Mouse (Mus musculus): ENCODE measurements around the gene Zscan12.

GRCm38 (mm10) chr13:21363719-21364118 is 1.1 kb downstream of the Zscan12 start:
- TF ChIP-seq CTCF (IDR thresholded peaks at IDR 0.05; ENCODE audit: low read depth) (no peak), EP300 (IDR thresholded peaks at IDR 0.05; ENCODE audit: low read depth) (no peak)

All from liver, embryonic 14.5 days (tissue).